Mouse (Mus musculus) heart, postnatal 0 days (tissue): ENCODE data around the gene Agtr1a. TPM values are rescaled to one million over a fixed set of nuclear protein-coding genes. Genes with fewer than 3 reads are reported as not detected.

Experiments used
- ATAC-seq: fragments of 200-750 bp; cut with Nextera tagmentation; 2 replicates; pipeline ENCODE4 v1.8.0; 2017; ENCODE audit warnings: low read depth, moderate number of reproducible peaks, moderate library complexity; ENCODE audit not compliant: insufficient read depth
- DNase-seq: peaks from one replicate; pipeline ENCODE4 v3.0.0-alpha.2; 2016; ENCODE audit warnings: low spot score
- H3K27ac ChIP-seq: fragments of 300-500 bp; sonication (generic); 2 replicates; pipeline ENCODE4 v1.5.1; 2014; ENCODE audit warnings: low read depth, mild to moderate bottlenecking
- H3K27me3 ChIP-seq: fragments of 300-500 bp; sonication (generic); 2 replicates; pipeline ENCODE4 v1.6.1; 2014; ENCODE audit warnings: low read length, mixed read lengths; ENCODE audit not compliant: control insufficient read depth, insufficient read depth
- H3K36me3 ChIP-seq: fragments of 300-500 bp; sonication (generic); replicated peaks from 2 replicates; pipeline ENCODE4 v1.6.1; 2014; ENCODE audit warnings: low read length, mixed read lengths; ENCODE audit not compliant: control insufficient read depth, insufficient read depth
- H3K4me1 ChIP-seq: fragments of 300-500 bp; sonication (generic); 2 replicates; pipeline ENCODE4 v1.6.1; 2014; ENCODE audit warnings: antibody characterized with exemption; ENCODE audit not compliant: control insufficient read depth, insufficient read depth
- H3K4me2 ChIP-seq: fragments of 300-500 bp; sonication (generic); 2 replicates; pipeline ENCODE4 v1.6.1; 2014; ENCODE audit warnings: low read depth, mild to moderate bottlenecking, low read length, moderate library complexity
- H3K4me3 ChIP-seq: fragments of 300-500 bp; sonication (generic); 2 replicates; pipeline ENCODE4 v1.5.1; 2014; ENCODE audit warnings: low read depth, low read length
- H3K9ac ChIP-seq: fragments of 300-500 bp; sonication (generic); replicated peaks from 2 replicates; pipeline ENCODE4 v1.6.1; 2014; ENCODE audit warnings: low read depth, low read length, mixed read lengths
- H3K9me3 ChIP-seq: fragments of 300-500 bp; sonication (generic); replicated peaks from 2 replicates; pipeline ENCODE4 v1.6.1; 2016; ENCODE audit warnings: low read length; ENCODE audit not compliant: control insufficient read depth
- CTCF ChIP-seq: IDR thresholded peaks from 2 replicates; pipeline ENCODE4 v1.5.1; 2016; ENCODE audit warnings: antibody characterized with exemption, control low read depth, low read depth
- EP300 ChIP-seq: IDR thresholded peaks from 2 replicates; pipeline ENCODE4 v1.6.1; 2016; ENCODE audit warnings: antibody characterized with exemption, low read depth
- WGBS: fragments of 180-500 bp; shearing (Covaris S2); extraction: QIAGEN DNeasy Blood & Tissue Kit; methylation state at CpG from one replicate; pipeline ENCODE4 v1.1.7; 2014; 5-methylcytosine and 5-hydroxymethylcytosine counted together
- polyA plus RNA-seq: library from polyadenylated mRNA; unstranded; fragments of >200 nt; fragmentation: Nextera tagmentation; extraction: Ambion mirVana; gene quantifications from 2 replicates; pipeline ENCODE4 v1.2.1, GENCODE M21; 2015
- total RNA-seq: library from RNA; depleted of rRNA; stranded (reverse); fragments of >200 nt; gene quantifications from 2 replicates; pipeline ENCODE4 v1.2.3, GENCODE M21; 2014; ENCODE audit warnings: low replicate concordance

The Agtr1a gene
- total and polyA plus RNA-seq, 2 experiments from 2014 or later, result 23.5 to 25.9 TPM

GRCm38 (mm10) chr13:30332581-30332980, 3.7 kb upstream of the Agtr1a start:
- Histone ChIP-seq H3K4me1 (peaks cover 10% of the 10 kb centered on the region; the same call in 1 of the 2 replicates), H3K4me3 (no peak overlapping the region), H3K27me3 (no peaks in the 10 kb centered on the region), H3K36me3 (no peaks in the 10 kb centered on the region), H3K4me2 (no peak overlapping the region), H3K27ac (no peak overlapping the region), H3K9ac (no peak overlapping the region), H3K9me3 (no peaks in the 10 kb centered on the region)
- peak; percentile 52 for ATAC-seq
- WGBS, result 20% methylated on average over 5 of the region's 5 CpGs
- peak; percentile 35; the same call in 1 of the 2 replicates for TF ChIP-seq EP300
- no peak for TF ChIP-seq CTCF
- peak; percentile 60 for DNase-seq

GRCm38 (mm10) chr13:30334667-30335066, 1.6 kb upstream of the Agtr1a start:
- Histone ChIP-seq H3K27ac (no peak overlapping the region), H3K27me3 (no peaks in the 10 kb centered on the region), H3K4me1 (peaks cover 23% of the 10 kb centered on the region), H3K9ac (no peak overlapping the region), H3K36me3 (no peaks in the 10 kb centered on the region), H3K4me3 (no peak overlapping the region), H3K9me3 (no peaks in the 10 kb centered on the region), H3K4me2 (no peak overlapping the region)
- TF ChIP-seq EP300, result no peak
- no peak for TF ChIP-seq CTCF
- ATAC-seq (no peak), DNase-seq (peak; percentile 4)
- WGBS, result 57% methylated on average over 3 of the region's 3 CpGs

GRCm38 (mm10) chr13:30336913-30337312, 672 bp downstream of the Agtr1a start:
- Histone ChIP-seq H3K27me3 (no peaks in the 10 kb centered on the region), H3K36me3 (no peaks in the 10 kb centered on the region), H3K9ac (peak overlapping the region; percentile 73), H3K9me3 (no peaks in the 10 kb centered on the region), H3K4me1 (peaks cover 23% of the 10 kb centered on the region), H3K27ac (peak overlapping the region; percentile 78; the same call in 1 of the 2 replicates), H3K4me3 (peak overlapping the region; percentile 67), H3K4me2 (peak overlapping the region; percentile 81)
- DNase-seq (peak; percentile 4), ATAC-seq (no peak)
- no peak for TF ChIP-seq EP300
- no peak for TF ChIP-seq CTCF
- WGBS, result 20% methylated on average over 9 of the region's 9 CpGs

GRCm38 (mm10) chr13:30337646-30338045, 1.4 kb downstream of the Agtr1a start:
- DNase-seq, result peak; percentile 3
- TF ChIP-seq EP300, result no peak
- no peak for TF ChIP-seq CTCF
- H3K9me3 ChIP-seq, result no peaks in the 10 kb centered on the region
- WGBS, result 73% methylated on average over 7 of the region's 7 CpGs
- ATAC-seq, result no peak
- H3K27ac ChIP-seq, result no peak overlapping the region
- H3K4me2 ChIP-seq, result peak overlapping the region; percentile 81
- H3K36me3 ChIP-seq, result no peaks in the 10 kb centered on the region
- 0 out of 2 replicates have a peak overlapping the region, but pooled peaks have one; percentile 73 for H3K9ac ChIP-seq
- H3K4me3 ChIP-seq, result peak overlapping the region; percentile 67
- H3K4me1 ChIP-seq, result peaks cover 25% of the 10 kb centered on the region
- no peaks in the 10 kb centered on the region for H3K27me3 ChIP-seq

- H3K4me3 ChIP-seq, result no peak overlapping the region
- H3K4me1 ChIP-seq, result peaks cover 24% of the 10 kb centered on the region; the same call in 1 of the 2 replicates
- ATAC-seq (no peak), DNase-seq (peak; percentile 3)
- H3K36me3 ChIP-seq, result no peaks in the 10 kb centered on the region
- H3K27me3 ChIP-seq, result no peaks in the 10 kb centered on the region
- H3K27ac ChIP-seq, result no peak overlapping the region
- WGBS, result 72% methylated on average over 5 of the region's 5 CpGs
- no peaks in the 10 kb centered on the region for H3K9me3 ChIP-seq
- H3K9ac ChIP-seq, result no peak overlapping the region
- no peak for TF ChIP-seq CTCF
- no peak for TF ChIP-seq EP300
- peak overlapping the region; percentile 81; the same call in 1 of the 2 replicates for H3K4me2 ChIP-seq
Observed at GRCm38 (mm10) chr13:30338576-30338975, 2.3 kb downstream of the Agtr1a start.

- no peak for TF ChIP-seq EP300
- no peak for TF ChIP-seq CTCF
- Histone ChIP-seq H3K4me2 (no peak overlapping the region), H3K9me3 (no peaks in the 10 kb centered on the region), H3K9ac (no peak overlapping the region), H3K27me3 (no peaks in the 10 kb centered on the region), H3K36me3 (no peaks in the 10 kb centered on the region), H3K4me3 (no peak overlapping the region), H3K27ac (no peak overlapping the region), H3K4me1 (peaks cover 30% of the 10 kb centered on the region; the same call in 1 of the 2 replicates)
- DNase-seq (no peak), ATAC-seq (no peak)
- whole genome bisulfite sequencing, result 91% methylated on average over 8 of the region's 8 CpGs
Observed at GRCm38 (mm10) chr13:30339927-30340326, 3.7 kb downstream of the Agtr1a start.
